In the genomic region with DNA sequence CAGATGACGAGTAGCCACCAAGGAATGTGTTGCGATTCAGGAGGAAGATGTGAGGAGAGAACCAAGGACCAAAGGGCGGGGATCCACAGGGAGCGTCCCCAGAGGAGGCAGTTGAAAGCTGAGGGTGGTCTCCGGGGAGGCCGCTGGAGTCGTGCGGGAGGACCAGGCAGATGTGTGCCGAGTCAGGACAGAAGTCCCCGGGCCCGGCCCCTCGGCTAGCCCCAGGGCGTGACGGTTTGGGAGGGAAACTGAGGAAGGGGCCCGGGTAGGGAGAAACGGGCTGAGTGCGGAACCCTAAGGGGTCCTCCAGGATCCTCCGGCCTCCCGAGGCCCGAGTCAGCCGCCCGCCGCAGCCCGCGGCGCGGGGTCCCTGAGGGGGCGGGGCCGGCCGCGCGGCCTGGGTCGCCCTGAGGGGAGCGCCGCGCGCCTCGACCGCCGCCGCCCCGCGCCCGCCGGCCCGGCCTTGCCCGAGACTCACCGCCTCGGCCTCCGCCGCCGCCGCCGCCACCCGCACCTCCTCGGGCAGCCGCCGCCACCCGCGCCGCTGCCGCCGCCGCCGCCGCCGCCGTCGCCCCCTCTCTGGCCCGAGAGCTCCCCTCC, we compare ENCODE assay signal across 8 mouse cellular contexts. TPM values are rescaled to one million over a fixed set of nuclear protein-coding genes. Genes with fewer than 3 reads are reported as not detected.
DNase-seq lines count a peak whose midpoint lies in the region; ATAC-seq and TF ChIP-seq lines count a peak whose summit lies in the region.

No protein-coding gene starts in this region.

- H3K4me1 ChIP-seq in erythroblast, embryonic 14.5 days (ENCODE audit: control insufficient read depth), result peaks cover 70% of the 10 kb centered on the region
- no peaks in the 10 kb centered on the region; the same call in 1 of the 2 replicates for H3K4me1 ChIP-seq in cortical plate, adult 2 months (ENCODE audit: control insufficient read depth, insufficient read depth, low read length)
- H3K4me1 ChIP-seq in heart, embryonic 15.5 days (replicated peaks), result peaks cover 49% of the 10 kb centered on the region
- H3K4me1 ChIP-seq in midbrain, embryonic 16.5 days (ENCODE audit: control insufficient read depth, insufficient read depth, low read length), result peaks cover 40% of the 10 kb centered on the region

- under 1% methylated on average over 18 of the region's 70 CpGs for WGBS in heart, embryonic 15.5 days
- WGBS in midbrain, embryonic 16.5 days, result under 1% methylated on average over 18 of the region's 70 CpGs

- H3K4me2 ChIP-seq in heart, embryonic 15.5 days, result peak overlapping the region; percentile 85
- H3K4me2 ChIP-seq in midbrain, embryonic 16.5 days (ENCODE audit: low read length), result peak overlapping the region; percentile 83

- H3K36me3 ChIP-seq in erythroblast, embryonic 14.5 days (ENCODE audit: control insufficient read depth), result peaks cover 30% of the 10 kb centered on the region
- H3K36me3 ChIP-seq in heart, embryonic 15.5 days, result no peaks in the 10 kb centered on the region
- no peaks in the 10 kb centered on the region; the same call in 1 of the 2 replicates for H3K36me3 ChIP-seq in midbrain, embryonic 16.5 days (ENCODE audit: control insufficient read depth, insufficient read depth, low read length)

- no peaks in the 10 kb centered on the region for H3K27me3 ChIP-seq in erythroblast, embryonic 14.5 days (ENCODE audit: control insufficient read depth)
- H3K27me3 ChIP-seq in heart, embryonic 15.5 days, result no peaks in the 10 kb centered on the region
- no peaks in the 10 kb centered on the region for H3K27me3 ChIP-seq in midbrain, embryonic 16.5 days (ENCODE audit: control insufficient read depth, insufficient read depth, low read depth, low read length)

- H3K9me3 ChIP-seq in erythroblast, embryonic 14.5 days (ENCODE audit: control insufficient read depth, low read length), result no peaks in the 10 kb centered on the region
- H3K9me3 ChIP-seq in heart, embryonic 15.5 days (replicated peaks), result no peaks in the 10 kb centered on the region
- no peaks in the 10 kb centered on the region for H3K9me3 ChIP-seq in midbrain, embryonic 16.5 days (replicated peaks; ENCODE audit: control insufficient read depth, low read length, poor library complexity, severe bottlenecking)

- peak overlapping the region; percentile 92 for H3K4me3 ChIP-seq in erythroblast, embryonic 14.5 days (replicated peaks)
- H3K4me3 ChIP-seq in cortical plate, adult 2 months (ENCODE audit: insufficient read depth, low read length), result peak overlapping the region; percentile 48
- H3K4me3 ChIP-seq in heart, embryonic 15.5 days, result peak overlapping the region; percentile 95
- H3K4me3 ChIP-seq in midbrain, embryonic 16.5 days (ENCODE audit: low read depth, low read length), result peak overlapping the region; percentile 95

- H3K27ac ChIP-seq in cortical plate, adult 2 months (ENCODE audit: insufficient read depth, low read length), result no peak overlapping the region
- H3K27ac ChIP-seq in heart, embryonic 15.5 days, result peak overlapping the region; percentile 61
- H3K27ac ChIP-seq in midbrain, embryonic 16.5 days (ENCODE audit: low read length), result peak overlapping the region; percentile 70

- ATAC-seq in erythroblast, adult 5-6 weeks (replicated peaks; ENCODE audit: low FRiP score, poor library complexity, severe bottlenecking), result no peak
- peak; percentile 24 for ATAC-seq in heart, embryonic 15.5 days (replicated peaks; ENCODE audit: insufficient number of reproducible peaks, insufficient read depth, low FRiP score, low read depth)
- peak; percentile 30 for ATAC-seq in midbrain, embryonic 16.5 days
- ATAC-seq in inflammation-experienced regulatory T-cells, adult 6 months, result no peak

- DNase-seq in B cell, adult 2 months, result peak; percentile 28 to 34
- DNase-seq in kidney, postnatal 4 days, result peak; percentile 30 to 33

- TF ChIP-seq CTCF in cortical plate, adult 2 months (IDR thresholded peaks at IDR 0.05; ENCODE audit: extremely low read depth, insufficient read depth, low read length), result no peak

- H3K9ac ChIP-seq in heart, embryonic 15.5 days, result peak overlapping the region; percentile 97
- peak overlapping the region; percentile 98 for H3K9ac ChIP-seq in midbrain, embryonic 16.5 days (ENCODE audit: low read depth, low read length)

- TF ChIP-seq POLR2A in cortical plate, adult 2 months (IDR thresholded peaks at IDR 0.05; ENCODE audit: extremely low read depth, insufficient read depth, low read length), result no peak

RNA-seq across cellular contexts. Expression of gene Gmfg, which starts 1.5 kb away (rescaled TPM):
- polyA plus RNA-seq in erythroblast, embryonic 14.5 days (2012), result 0.03 and 0.12 TPM in 2 replicates
- total RNA-seq in erythroblast, adult 5-6 weeks (2015; ENCODE audit: low replicate concordance), result 69.4 and 105 TPM in 2 replicates
- total RNA-seq in erythroblast, adult 5-6 weeks (2017; ENCODE audit: low replicate concordance), result 115 and 118 TPM in 2 replicates
- polyA plus RNA-seq in cortical plate, adult 2 months (2012; rRNA removed), result 2.8 and 5.1 TPM in 2 replicates
- polyA plus RNA-seq in heart, embryonic 15.5 days (2015; fragmentation: Nextera tagmentation; extraction: Ambion mirVana), result 9.6 and 20.9 TPM in 2 replicates
- polyA plus RNA-seq in midbrain, embryonic 16.5 days (2015; fragmentation: Nextera tagmentation; extraction: Ambion mirVana), result 2.8 and 3.5 TPM in 2 replicates
- polyA plus RNA-seq in inflammation-experienced regulatory T-cells, adult 6 months (2017; shearing (Covaris generic)), result 100 to 1,000 TPM; 470 to 850 (median 500) TPM

RNA-seq across cellular contexts. Expression of gene Lrfn1, which starts 16.0 kb away (rescaled TPM):
- polyA plus RNA-seq in erythroblast, embryonic 14.5 days (2012), result 0.02 TPM in 2 replicates
- total RNA-seq in erythroblast, adult 5-6 weeks (2015; ENCODE audit: low replicate concordance), result 6.9 TPM in 1 of 2 replicates, not detected in the other
- total RNA-seq in erythroblast, adult 5-6 weeks (2017; ENCODE audit: low replicate concordance), result not detected in 2 replicates
- 47.0 and 51.1 TPM in 2 replicates for polyA plus RNA-seq in cortical plate, adult 2 months (2012; rRNA removed)
- 1.1 and 1.5 TPM in 2 replicates for polyA plus RNA-seq in heart, embryonic 15.5 days (2015; fragmentation: Nextera tagmentation; extraction: Ambion mirVana)
- polyA plus RNA-seq in midbrain, embryonic 16.5 days (2015; fragmentation: Nextera tagmentation; extraction: Ambion mirVana), result 13.9 and 15.0 TPM in 2 replicates
- under 1 TPM in 1 of 3 experiments, not detected in 2; 0.17 TPM for polyA plus RNA-seq in inflammation-experienced regulatory T-cells, adult 6 months (2017; shearing (Covaris generic))

RNA-seq across cellular contexts. Expression of gene Paf1, which starts 43.0 kb away (rescaled TPM):
- polyA plus RNA-seq in erythroblast, embryonic 14.5 days (2012), result 5.1 and 6.7 TPM in 2 replicates
- total RNA-seq in erythroblast, adult 5-6 weeks (2015; ENCODE audit: low replicate concordance), result 26.1 and 32.9 TPM in 2 replicates
- 16.7 and 24.7 TPM in 2 replicates for total RNA-seq in erythroblast, adult 5-6 weeks (2017; ENCODE audit: low replicate concordance)
- polyA plus RNA-seq in cortical plate, adult 2 months (2012; rRNA removed), result 101 and 108 TPM in 2 replicates
- 66.8 and 73.0 TPM in 2 replicates for polyA plus RNA-seq in heart, embryonic 15.5 days (2015; fragmentation: Nextera tagmentation; extraction: Ambion mirVana)
- 96.1 and 109 TPM in 2 replicates for polyA plus RNA-seq in midbrain, embryonic 16.5 days (2015; fragmentation: Nextera tagmentation; extraction: Ambion mirVana)
- 10 to 100 TPM; 46.2 to 59.4 (median 51.8) TPM for polyA plus RNA-seq in inflammation-experienced regulatory T-cells, adult 6 months (2017; shearing (Covaris generic))

RNA-seq across cellular contexts. Expression of gene Med29, which starts 43.3 kb away (rescaled TPM):
- 2.2 and 2.5 TPM in 2 replicates for polyA plus RNA-seq in erythroblast, embryonic 14.5 days (2012)
- total RNA-seq in erythroblast, adult 5-6 weeks (2015; ENCODE audit: low replicate concordance), result 6.3 and 9.0 TPM in 2 replicates
- total RNA-seq in erythroblast, adult 5-6 weeks (2017; ENCODE audit: low replicate concordance), result 3.4 TPM in 1 of 2 replicates, not detected in the other
- polyA plus RNA-seq in cortical plate, adult 2 months (2012; rRNA removed), result 38.6 and 42.6 TPM in 2 replicates
- polyA plus RNA-seq in heart, embryonic 15.5 days (2015; fragmentation: Nextera tagmentation; extraction: Ambion mirVana), result 42.0 and 45.7 TPM in 2 replicates
- 39.6 and 40.3 TPM in 2 replicates for polyA plus RNA-seq in midbrain, embryonic 16.5 days (2015; fragmentation: Nextera tagmentation; extraction: Ambion mirVana)
- 10 to 100 TPM; 26.2 to 33.0 (median 32.5) TPM for polyA plus RNA-seq in inflammation-experienced regulatory T-cells, adult 6 months (2017; shearing (Covaris generic))

RNA-seq across cellular contexts. Expression of gene Zfp36, which starts 55.7 kb away (rescaled TPM):
- polyA plus RNA-seq in erythroblast, embryonic 14.5 days (2012), result 2.3 and 2.8 TPM in 2 replicates
- 47.0 and 53.2 TPM in 2 replicates for total RNA-seq in erythroblast, adult 5-6 weeks (2015; ENCODE audit: low replicate concordance)
- total RNA-seq in erythroblast, adult 5-6 weeks (2017; ENCODE audit: low replicate concordance), result 7.7 and 15.1 TPM in 2 replicates
- polyA plus RNA-seq in cortical plate, adult 2 months (2012; rRNA removed), result 3.6 and 3.8 TPM in 2 replicates
- polyA plus RNA-seq in heart, embryonic 15.5 days (2015; fragmentation: Nextera tagmentation; extraction: Ambion mirVana), result 13.6 and 14.7 TPM in 2 replicates
- polyA plus RNA-seq in midbrain, embryonic 16.5 days (2015; fragmentation: Nextera tagmentation; extraction: Ambion mirVana), result 2.9 and 3.3 TPM in 2 replicates
- polyA plus RNA-seq in inflammation-experienced regulatory T-cells, adult 6 months (2017; shearing (Covaris generic)), result 100 to 1,000 TPM; 100 to 211 (median 148) TPM

Comparison
In these comparisons a context has a peak if more than half of its experiments do, and no peak if none do; other contexts are left out.
1. ATAC-seq: peak in heart, embryonic 15.5 days (single experiment) and midbrain, embryonic 16.5 days (single experiment); none in erythroblast, adult 5-6 weeks (single experiment) and inflammation-experienced regulatory T-cells, adult 6 months (single experiment).
2. RNA of gene Gmfg, which starts 1.5 kb away (polyA plus RNA-seq): 470 to 850 TPM in inflammation-experienced regulatory T-cells, adult 6 months; 9.6 to 20.9 TPM in heart, embryonic 15.5 days, 2.8 to 3.5 TPM in midbrain, embryonic 16.5 days, 2.8 to 5.1 TPM in cortical plate, adult 2 months and 0.03 to 0.12 TPM in erythroblast, embryonic 14.5 days; every median in the first group is over 10 times any median in the second.
3. Peak in every context shown above with its lines, with median percentiles within 50 percentile points of each other: H3K4me3 ChIP-seq.